Mouse (Mus musculus): Measurements from ENCODE around the gene Slco2a1. TPM values are rescaled to one million over a fixed set of nuclear protein-coding genes. Genes with fewer than 3 reads are reported as not detected.

The Slco2a1 gene
- 0.26 TPM for polyA plus RNA-seq (2017; shearing (Covaris generic))

DNA sequence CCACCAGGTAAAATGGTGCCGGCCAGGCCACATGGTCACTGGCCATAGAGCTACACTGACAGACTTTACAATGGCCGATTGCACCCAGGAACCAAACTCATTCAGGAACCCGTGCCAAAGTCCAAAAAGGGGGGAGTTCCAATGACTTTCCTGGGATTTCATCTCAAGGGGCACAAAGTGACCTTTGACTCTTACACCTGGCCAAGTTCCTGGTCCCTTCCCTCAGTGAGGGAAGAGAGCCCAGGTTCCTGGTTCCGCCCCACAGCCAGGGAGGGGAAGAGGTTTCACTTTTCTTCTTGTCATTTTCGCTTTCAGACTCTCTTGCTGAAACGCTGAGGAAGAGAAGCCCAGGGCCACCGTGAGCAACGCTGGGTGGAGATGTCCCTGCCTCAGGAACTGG is at the start of gene Slco2a1:
TSS of gene Slco2a1 (plus strand) at position 251 of the 400 bp plus-strand sequence.

DNA sequence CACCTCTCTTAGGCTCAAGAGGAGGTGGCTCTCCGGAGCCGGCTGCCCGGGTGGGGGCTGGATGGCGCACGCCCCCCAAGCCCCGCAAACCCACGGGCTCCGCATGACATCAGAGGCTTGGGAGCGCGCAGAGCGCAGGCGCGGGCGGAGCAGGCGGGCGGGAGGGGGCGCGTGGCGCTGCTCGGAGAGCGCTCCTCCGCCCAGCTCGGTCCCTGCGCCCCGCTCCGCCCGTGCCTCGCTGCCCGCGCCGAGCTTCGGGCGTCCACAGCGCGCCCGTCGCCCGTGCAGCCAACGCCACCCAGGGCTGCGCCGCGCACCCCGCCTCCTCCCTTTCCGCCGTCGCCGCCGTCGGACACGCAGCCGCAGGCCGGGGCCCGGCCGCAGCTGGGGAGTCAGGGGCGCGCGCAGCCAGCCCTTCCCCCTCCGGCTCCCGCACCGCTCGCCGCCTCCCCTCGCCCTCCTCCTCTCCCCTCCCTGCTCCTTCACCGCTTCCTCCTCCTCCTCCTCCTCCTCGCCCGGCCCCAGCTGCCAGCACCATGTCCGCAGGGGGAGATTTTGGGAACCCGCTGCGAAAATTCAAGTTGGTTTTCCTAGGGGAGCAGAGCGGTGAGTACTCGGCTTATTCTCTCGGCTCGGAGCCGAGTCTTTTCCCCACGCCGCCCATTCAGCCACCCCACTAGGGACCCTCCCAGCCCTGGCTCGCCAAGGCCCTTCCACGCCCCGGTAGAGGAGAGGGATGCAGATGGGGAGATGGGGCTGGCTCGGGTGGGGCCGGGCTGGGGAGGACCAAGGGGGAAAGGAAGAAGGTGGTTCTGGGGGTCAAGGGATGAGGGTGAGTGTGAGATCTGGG is 123.3 kb downstream of the Slco2a1 start, which contains the start of gene Rab6b:
TSS of gene Rab6b (plus strand) at position 167 of the 850 bp plus-strand sequence.

Other genes starting within 250 kb of the Slco2a1 start
- 19.5 TPM for gene Ryk, start 153.8 kb upstream of the Slco2a1 start, polyA plus RNA-seq (2017; shearing (Covaris generic))
- 16.4 TPM for gene Rab6b, start 123.1 kb downstream of the Slco2a1 start, polyA plus RNA-seq (2017; shearing (Covaris generic))
- gene Srprb, start 213.4 kb downstream of the Slco2a1 start, polyA plus RNA-seq (2017; shearing (Covaris generic)) = 34.7 TPM
- 0.94 TPM for gene Gm20425, start 241.6 kb downstream of the Slco2a1 start, polyA plus RNA-seq (2017; shearing (Covaris generic))
- gene Trf, start 241.7 kb downstream of the Slco2a1 start, polyA plus RNA-seq (2017; shearing (Covaris generic)) = 5.1 TPM

All from effector memory CD4-positive, alpha-beta T cell, adult 7 months (primary cell).